Mouse (Mus musculus): ENCODE results near the gene Olfr1232. TPM values are rescaled to one million over a fixed set of nuclear protein-coding genes. Genes with fewer than 3 reads are reported as not detected.

Gene Olfr1232
- polyA plus RNA-seq (2014; fragmentation: Nextera tagmentation; extraction: Ambion mirVana): not detected in 2 replicates

- no peaks in the 10 kb centered on the region for H3K36me3 ChIP-seq (ENCODE audit: control insufficient read depth, insufficient read depth, low read length)
- no peak within 1 kb of the TSS for H3K9ac ChIP-seq (ENCODE audit: low read length)
- H3K4me1 ChIP-seq (replicated peaks; ENCODE audit: control insufficient read depth, insufficient read depth, low read length): no peaks in the 10 kb centered on the region
- DNase-seq (ENCODE audit: low spot score): no peak
- no peak within 1 kb of the TSS for H3K4me3 ChIP-seq (ENCODE audit: low read depth, low read length)
- H3K27me3 ChIP-seq (replicated peaks; ENCODE audit: control insufficient read depth, insufficient read depth, low read length): no peaks in the 10 kb centered on the region
- H3K27ac ChIP-seq (ENCODE audit: low read depth): no peak within 1 kb of the TSS
- H3K4me2 ChIP-seq (ENCODE audit: low read length): no peak within 1 kb of the TSS
- H3K9me3 ChIP-seq (ENCODE audit: control insufficient read depth, low read length): no peaks in the 10 kb centered on the region
- ATAC-seq (replicated peaks; ENCODE audit: low FRiP score, low TSS enrichment, low read depth): no peak
These were observed at the start of gene Olfr1232 for GRCm38 (mm10) chr2:89329575-89329974. TSS of gene Olfr1232 (minus strand) at chr2:89329675.

DNA sequence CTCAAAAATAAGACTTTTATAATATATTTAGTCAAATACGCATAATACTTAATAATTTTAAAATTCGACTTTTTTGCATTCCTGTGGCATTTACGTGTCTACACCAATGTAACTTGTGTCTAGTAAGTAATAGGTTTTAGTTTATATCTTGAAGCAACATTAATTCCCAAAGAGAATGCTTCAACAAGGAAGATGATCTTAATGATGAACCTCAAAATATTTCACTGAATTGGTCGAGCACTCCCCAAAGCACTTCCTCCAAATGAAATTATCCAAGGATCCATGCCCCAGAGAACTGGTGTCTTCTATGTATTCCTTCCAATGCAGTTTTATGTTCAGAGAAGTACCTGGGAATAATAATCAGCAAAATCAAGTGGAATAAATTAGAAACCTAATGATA is 35.3 kb upstream of the Olfr1232 start, which contains the start of gene Olfr1234:
TSS of gene Olfr1234 (minus strand) at position 101 of the 400 bp plus-strand sequence.
- Histone ChIP-seq H3K27ac (ENCODE audit: low read depth) (no peak within 1 kb of the TSS), H3K4me3 (ENCODE audit: low read depth, low read length) (no peak within 1 kb of the TSS), H3K4me2 (ENCODE audit: low read length) (no peak within 1 kb of the TSS), H3K4me1 (replicated peaks; ENCODE audit: control insufficient read depth, insufficient read depth, low read length) (no peaks in the 10 kb centered on the region), H3K9ac (ENCODE audit: low read length) (no peak within 1 kb of the TSS), H3K9me3 (ENCODE audit: control insufficient read depth, low read length) (no peaks in the 10 kb centered on the region), H3K27me3 (replicated peaks; ENCODE audit: control insufficient read depth, insufficient read depth, low read length) (no peaks in the 10 kb centered on the region), H3K36me3 (ENCODE audit: control insufficient read depth, insufficient read depth, low read length) (no peaks in the 10 kb centered on the region)
- no peak for DNase-seq (ENCODE audit: low spot score)
- WGBS: 89% methylated on average over 4 of the region's 4 CpGs
- no peak for ATAC-seq (replicated peaks; ENCODE audit: low FRiP score, low TSS enrichment, low read depth)

DNA sequence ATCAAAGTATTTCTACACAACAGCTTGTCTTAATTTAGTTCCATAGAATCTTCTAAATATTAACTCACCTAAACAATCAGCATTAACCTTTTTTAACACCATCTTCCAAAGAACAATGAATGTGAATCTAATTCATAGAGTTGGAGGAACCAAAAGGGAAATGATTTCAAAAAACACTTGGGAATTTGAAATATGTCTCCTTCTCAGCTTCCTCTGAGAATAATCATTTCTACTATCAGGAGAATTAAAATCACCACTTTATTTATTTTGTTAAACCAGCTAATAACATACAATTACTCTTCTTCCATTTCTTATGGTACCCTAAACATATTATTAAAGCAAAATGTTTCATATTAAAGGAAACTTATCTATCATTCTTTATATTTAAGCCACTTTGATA is 12.8 kb upstream of the Olfr1232 start, which contains the start of gene Olfr1233:
TSS of gene Olfr1233 (minus strand) at position 101 of the 400 bp plus-strand sequence.
- H3K9me3 ChIP-seq (ENCODE audit: control insufficient read depth, low read length): no peaks in the 10 kb centered on the region
- H3K4me2 ChIP-seq (ENCODE audit: low read length): no peak within 1 kb of the TSS
- H3K4me3 ChIP-seq (ENCODE audit: low read depth, low read length): no peak within 1 kb of the TSS
- H3K27me3 ChIP-seq (replicated peaks; ENCODE audit: control insufficient read depth, insufficient read depth, low read length): no peaks in the 10 kb centered on the region
- H3K36me3 ChIP-seq (ENCODE audit: control insufficient read depth, insufficient read depth, low read length): no peaks in the 10 kb centered on the region
- ATAC-seq (replicated peaks; ENCODE audit: low FRiP score, low TSS enrichment, low read depth) (no peak), DNase-seq (ENCODE audit: low spot score) (no peak)
- H3K27ac ChIP-seq (ENCODE audit: low read depth): no peak within 1 kb of the TSS
- H3K9ac ChIP-seq (ENCODE audit: low read length): no peak within 1 kb of the TSS
- H3K4me1 ChIP-seq (replicated peaks; ENCODE audit: control insufficient read depth, insufficient read depth, low read length): no peaks in the 10 kb centered on the region

- Histone ChIP-seq H3K4me2 (ENCODE audit: low read length) (no peak within 1 kb of the TSS), H3K27ac (ENCODE audit: low read depth) (no peak within 1 kb of the TSS), H3K4me3 (ENCODE audit: low read depth, low read length) (no peak within 1 kb of the TSS), H3K4me1 (replicated peaks; ENCODE audit: control insufficient read depth, insufficient read depth, low read length) (no peaks in the 10 kb centered on the region), H3K36me3 (ENCODE audit: control insufficient read depth, insufficient read depth, low read length) (no peaks in the 10 kb centered on the region), H3K27me3 (replicated peaks; ENCODE audit: control insufficient read depth, insufficient read depth, low read length) (no peaks in the 10 kb centered on the region), H3K9ac (ENCODE audit: low read length) (no peak within 1 kb of the TSS), H3K9me3 (ENCODE audit: control insufficient read depth, low read length) (no peaks in the 10 kb centered on the region)
- ATAC-seq (replicated peaks; ENCODE audit: low FRiP score, low TSS enrichment, low read depth): no peak
- no peak for DNase-seq (ENCODE audit: low spot score)
- 69% methylated on average over 2 of the region's 2 CpGs for WGBS
These were observed 22.5 kb downstream of the Olfr1232 start, which contains the start of gene Olfr1231 for GRCm38 (mm10) chr2:89306974-89307373. TSS of gene Olfr1231 (minus strand) at chr2:89307074.

DNA sequence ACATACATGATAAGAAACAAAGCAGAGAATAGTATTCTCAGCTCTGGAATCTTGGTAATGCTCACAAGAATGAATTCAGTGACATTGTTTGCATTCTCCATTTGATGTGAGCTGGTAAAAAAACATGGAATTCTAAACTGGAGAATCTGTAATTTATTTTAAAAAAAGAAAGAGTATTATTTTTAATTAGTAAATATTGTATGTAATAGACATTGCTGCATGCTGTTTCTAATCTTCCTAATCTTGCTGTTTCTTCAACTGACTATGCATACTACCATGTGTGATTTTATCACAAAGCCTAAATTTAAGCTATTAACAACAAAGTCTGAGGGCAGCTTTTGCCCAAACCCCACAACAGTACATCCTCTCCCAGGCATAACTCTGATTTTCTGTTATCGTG is 32.3 kb downstream of the Olfr1232 start, which contains the start of gene Olfr1230:
TSS of gene Olfr1230 (minus strand) at position 101 of the 400 bp plus-strand sequence.
- H3K36me3 ChIP-seq (ENCODE audit: control insufficient read depth, insufficient read depth, low read length): no peaks in the 10 kb centered on the region
- ATAC-seq (replicated peaks; ENCODE audit: low FRiP score, low TSS enrichment, low read depth): no peak
- H3K4me2 ChIP-seq (ENCODE audit: low read length): no peak within 1 kb of the TSS
- DNase-seq (ENCODE audit: low spot score): no peak
- no peak within 1 kb of the TSS for H3K27ac ChIP-seq (ENCODE audit: low read depth)
- H3K27me3 ChIP-seq (replicated peaks; ENCODE audit: control insufficient read depth, insufficient read depth, low read length): no peaks in the 10 kb centered on the region
- no peaks in the 10 kb centered on the region for H3K4me1 ChIP-seq (replicated peaks; ENCODE audit: control insufficient read depth, insufficient read depth, low read length)
- H3K4me3 ChIP-seq (ENCODE audit: low read depth, low read length): no peak within 1 kb of the TSS
- H3K9ac ChIP-seq (ENCODE audit: low read length): no peak within 1 kb of the TSS
- 67% methylated on average over 1 of the region's 1 CpGs for WGBS
- H3K9me3 ChIP-seq (ENCODE audit: control insufficient read depth, low read length): no peaks in the 10 kb centered on the region

DNA sequence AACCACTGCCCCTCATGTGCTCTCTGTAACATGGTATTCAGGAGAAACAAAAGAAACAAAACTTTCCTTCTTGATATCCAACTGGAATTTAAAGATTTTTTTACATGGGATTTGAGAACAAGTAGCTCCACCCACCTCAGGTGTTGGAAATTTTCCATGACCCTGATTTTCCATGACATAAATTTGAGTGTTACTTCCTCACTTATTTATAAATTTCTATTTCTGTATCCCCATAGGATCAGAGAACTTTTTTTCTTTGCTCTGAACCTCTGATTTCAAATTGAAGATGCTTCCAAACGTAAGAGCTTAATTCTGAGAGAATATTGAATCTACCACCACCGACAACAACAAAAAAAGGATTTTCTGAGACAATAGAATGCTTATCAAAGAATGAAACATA is 41.6 kb downstream of the Olfr1232 start, which contains the start of gene Olfr1229:
TSS of gene Olfr1229 (minus strand) at position 101 of the 400 bp plus-strand sequence.
- H3K9ac ChIP-seq (ENCODE audit: low read length): no peak within 1 kb of the TSS
- 80% methylated on average over 2 of the region's 2 CpGs for WGBS
- ATAC-seq (replicated peaks; ENCODE audit: low FRiP score, low TSS enrichment, low read depth): no peak

More for the DNA sequence above, 41.6 kb downstream of the Olfr1232 start, which contains the start of gene Olfr1229:
- DNase-seq (ENCODE audit: low spot score): no peak
- H3K27me3 ChIP-seq (replicated peaks; ENCODE audit: control insufficient read depth, insufficient read depth, low read length): no peaks in the 10 kb centered on the region
- no peaks in the 10 kb centered on the region for H3K36me3 ChIP-seq (ENCODE audit: control insufficient read depth, insufficient read depth, low read length)
- H3K4me2 ChIP-seq (ENCODE audit: low read length): no peak within 1 kb of the TSS
- H3K9me3 ChIP-seq (ENCODE audit: control insufficient read depth, low read length): no peaks in the 10 kb centered on the region
- no peaks in the 10 kb centered on the region for H3K4me1 ChIP-seq (replicated peaks; ENCODE audit: control insufficient read depth, insufficient read depth, low read length)
- no peak within 1 kb of the TSS for H3K27ac ChIP-seq (ENCODE audit: low read depth)
- H3K4me3 ChIP-seq (ENCODE audit: low read depth, low read length): no peak within 1 kb of the TSS

Other genes starting within 250 kb of the Olfr1232 start
- gene Olfr1219, start 246.2 kb downstream of the Olfr1232 start, polyA plus RNA-seq (2014; fragmentation: Nextera tagmentation; extraction: Ambion mirVana): not detected in 2 replicates
- gene Olfr1220, start 222.8 kb downstream of the Olfr1232 start, polyA plus RNA-seq (2014; fragmentation: Nextera tagmentation; extraction: Ambion mirVana): not detected in 2 replicates
- not detected in 2 replicates for gene Olfr1221, start 212.4 kb downstream of the Olfr1232 start, polyA plus RNA-seq (2014; fragmentation: Nextera tagmentation; extraction: Ambion mirVana)
- not detected in 2 replicates for gene Olfr1222, start 196.6 kb downstream of the Olfr1232 start, polyA plus RNA-seq (2014; fragmentation: Nextera tagmentation; extraction: Ambion mirVana)
- not detected in 2 replicates for gene Olfr1223, start 178.1 kb downstream of the Olfr1232 start, polyA plus RNA-seq (2014; fragmentation: Nextera tagmentation; extraction: Ambion mirVana)
- gene Olfr1224-ps1, start 165.6 kb downstream of the Olfr1232 start, polyA plus RNA-seq (2014; fragmentation: Nextera tagmentation; extraction: Ambion mirVana): not detected in 2 replicates
- not detected in 2 replicates for gene Olfr1225, start 155.0 kb downstream of the Olfr1232 start, polyA plus RNA-seq (2014; fragmentation: Nextera tagmentation; extraction: Ambion mirVana)
- gene Olfr1226, start 129.6 kb downstream of the Olfr1232 start, polyA plus RNA-seq (2014; fragmentation: Nextera tagmentation; extraction: Ambion mirVana): not detected in 2 replicates
- not detected in 2 replicates for gene Olfr1228, start 75.6 kb downstream of the Olfr1232 start, polyA plus RNA-seq (2014; fragmentation: Nextera tagmentation; extraction: Ambion mirVana)
- gene Olfr1229, start 41.7 kb downstream of the Olfr1232 start, polyA plus RNA-seq (2014; fragmentation: Nextera tagmentation; extraction: Ambion mirVana): not detected in 2 replicates
- not detected in 2 replicates for gene Olfr1230, start 32.4 kb downstream of the Olfr1232 start, polyA plus RNA-seq (2014; fragmentation: Nextera tagmentation; extraction: Ambion mirVana)
- gene Olfr1231, start 22.6 kb downstream of the Olfr1232 start, polyA plus RNA-seq (2014; fragmentation: Nextera tagmentation; extraction: Ambion mirVana): not detected in 2 replicates
- not detected in 2 replicates for gene Olfr1233, start 12.7 kb upstream of the Olfr1232 start, polyA plus RNA-seq (2014; fragmentation: Nextera tagmentation; extraction: Ambion mirVana)
- not detected in 2 replicates for gene Olfr1234, start 35.2 kb upstream of the Olfr1232 start, polyA plus RNA-seq (2014; fragmentation: Nextera tagmentation; extraction: Ambion mirVana)
- gene Olfr1238, start 80.0 kb upstream of the Olfr1232 start, polyA plus RNA-seq (2014; fragmentation: Nextera tagmentation; extraction: Ambion mirVana): not detected in 2 replicates
- not detected in 2 replicates for gene Olfr1239, start 90.7 kb upstream of the Olfr1232 start, polyA plus RNA-seq (2014; fragmentation: Nextera tagmentation; extraction: Ambion mirVana)
- gene Olfr1240, start 113.3 kb upstream of the Olfr1232 start, polyA plus RNA-seq (2014; fragmentation: Nextera tagmentation; extraction: Ambion mirVana): not detected in 2 replicates
- gene Olfr1241, start 157.5 kb upstream of the Olfr1232 start, polyA plus RNA-seq (2014; fragmentation: Nextera tagmentation; extraction: Ambion mirVana): not detected in 2 replicates
- gene Olfr1242, start 168.7 kb upstream of the Olfr1232 start, polyA plus RNA-seq (2014; fragmentation: Nextera tagmentation; extraction: Ambion mirVana): not detected in 2 replicates
- not detected in 2 replicates for gene Olfr1243, start 201.8 kb upstream of the Olfr1232 start, polyA plus RNA-seq (2014; fragmentation: Nextera tagmentation; extraction: Ambion mirVana)
- not detected in 2 replicates for gene Olfr1245, start 248.8 kb upstream of the Olfr1232 start, polyA plus RNA-seq (2014; fragmentation: Nextera tagmentation; extraction: Ambion mirVana)